In the genomic region with DNA sequence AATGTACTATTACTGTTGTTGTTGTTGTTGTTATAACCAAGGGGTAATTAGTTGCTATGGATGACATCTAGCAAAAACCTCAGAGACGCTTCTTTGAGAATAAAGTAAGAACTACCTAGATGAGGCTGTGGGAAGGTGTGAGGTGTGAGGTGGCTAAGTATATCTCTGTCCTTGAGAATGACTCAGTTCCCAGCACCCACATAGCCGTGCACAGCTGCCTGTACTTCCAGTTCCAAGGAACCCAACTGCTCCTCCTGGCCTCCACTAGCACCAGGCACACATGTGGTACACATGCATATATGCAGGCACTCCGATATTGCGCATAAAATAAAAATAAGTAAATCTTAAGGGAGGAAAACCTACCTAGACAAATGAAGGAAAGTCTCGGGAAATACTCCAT, we compare ENCODE assay signal across 27 mouse cellular contexts. TPM values are rescaled to one million over a fixed set of nuclear protein-coding genes. Genes with fewer than 3 reads are reported as not detected.
"Had no signal": no experiment of that assay in that cellular context is flagged by ENCODE, and none has a peak within 500 bp of the region (broad histone marks: within the 10 kb centered on the region; RNA-seq: fewer than 3 reads in every experiment).

No protein-coding gene starts in this region.

- H3K9ac ChIP-seq: liver, embryonic 14.5 days; lung, embryonic 14.5 days; midbrain, embryonic 13.5 days; midbrain, embryonic 15.5 days; neural tube, embryonic 13.5 days; neural tube, embryonic 15.5 days had no signal

- H3K4me1 ChIP-seq: midbrain, embryonic 13.5 days; midbrain, embryonic 15.5 days had no signal

- H3K4me2 ChIP-seq: lung, embryonic 14.5 days; midbrain, embryonic 11.5 days; midbrain, embryonic 13.5 days; midbrain, embryonic 15.5 days; neural tube, embryonic 13.5 days; neural tube, embryonic 15.5 days had no signal

- H3K36me3 ChIP-seq: midbrain, embryonic 13.5 days; midbrain, embryonic 15.5 days; neural tube, embryonic 13.5 days; neural tube, embryonic 15.5 days had no signal

- DNase-seq: lung, adult 18-20 months; lung, embryonic 14.5 days; lung, postnatal 10 days; lung, postnatal 4 days; retina, postnatal 1 day; right cerebral cortex, postnatal 25 days; right cerebral cortex, postnatal 4 days; spleen, adult 18-20 months; thymus, adult 2 months; thymus, postnatal 25 days; thymus, postnatal 4 days had no signal

- H3K9me3 ChIP-seq: megakaryocyte, embryonic 14.5 days; midbrain, embryonic 13.5 days; midbrain, embryonic 15.5 days; neural tube, embryonic 13.5 days; neural tube, embryonic 15.5 days had no signal

- ATAC-seq: midbrain, embryonic 13.5 days; midbrain, embryonic 15.5 days had no signal

- H3K27ac ChIP-seq: liver, embryonic 14.5 days; midbrain, embryonic 13.5 days; midbrain, embryonic 15.5 days; neural tube, embryonic 13.5 days; neural tube, embryonic 15.5 days had no signal

- H3K27me3 ChIP-seq: midbrain, embryonic 13.5 days; midbrain, embryonic 15.5 days; neural tube, embryonic 13.5 days; neural tube, embryonic 15.5 days had no signal

- H3K4me3 ChIP-seq: megakaryocyte, embryonic 14.5 days; midbrain, embryonic 13.5 days; midbrain, embryonic 15.5 days; myocyte; neural tube, embryonic 13.5 days; neural tube, embryonic 15.5 days had no signal

RNA-seq across cellular contexts. Expression of a gene that starts 28.8 kb away (rescaled TPM):
- total RNA-seq: megakaryocyte progenitor cell, adult 5-6 weeks; midbrain, postnatal 0 days had no signal
- polyA plus RNA-seq: liver, embryonic 14.5 days; liver, embryonic 16.5 days; lung, embryonic 14.5 days; lung, embryonic 16.5 days; midbrain, embryonic 11.5 days; midbrain, embryonic 13.5 days; midbrain, embryonic 15.5 days; midbrain, postnatal 0 days; myocyte; neural tube, embryonic 11.5 days; neural tube, embryonic 13.5 days; neural tube, embryonic 15.5 days; stomach, embryonic 14.5 days; stomach, embryonic 16.5 days; urinary bladder, adult 2 months had no signal
